Mouse (Mus musculus) spleen, adult 2 months (tissue): ENCODE measurements around the gene Rnf123.

Source experiments
- CTCF ChIP-seq: fragments of 200-500 bp; IDR thresholded peaks from 2 replicates; pipeline ENCODE4 v1.5.1; 2011; ENCODE audit warnings: mild to moderate bottlenecking, inconsistent platforms; ENCODE audit not compliant: insufficient read depth, insufficient read length, insufficient replicate concordance; ENCODE audit errors: extremely low read depth
- POLR2A ChIP-seq: fragments of 200-500 bp; IDR thresholded peaks from 2 replicates; pipeline ENCODE4 v1.6.1; 2011; ENCODE audit warnings: low read depth, low read length, inconsistent platforms

DNA sequence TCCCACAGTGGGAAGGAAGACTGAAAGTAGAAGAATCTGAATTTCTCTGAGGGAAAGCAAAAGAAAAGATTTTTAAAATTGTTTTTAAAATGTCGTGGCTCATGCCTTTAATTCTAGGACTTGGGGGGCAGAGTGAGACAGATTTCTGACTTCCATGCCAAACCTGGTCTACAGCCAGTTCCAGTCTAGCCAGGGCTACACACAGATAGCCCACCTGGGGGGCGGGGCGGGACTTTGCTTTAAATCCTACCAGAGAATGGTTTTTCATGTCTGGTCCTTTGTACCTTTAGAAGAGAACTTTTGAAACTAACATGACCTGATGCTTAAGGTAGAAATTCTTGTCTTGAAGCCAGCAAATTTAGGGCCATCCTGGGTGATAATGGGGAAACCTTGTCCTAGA is 59.9 kb downstream of the Rnf123 start:
- TF ChIP-seq POLR2A = no peak
- no peak for TF ChIP-seq CTCF
